Mouse (Mus musculus): ENCODE measurements around the gene Rita1. TPM values are rescaled to one million over a fixed set of nuclear protein-coding genes. Genes with fewer than 3 reads are reported as not detected.

Gene Rita1
- total RNA-seq, 2 experiments from 2014 or later, result 14.2 to 16.9 TPM

DNA sequence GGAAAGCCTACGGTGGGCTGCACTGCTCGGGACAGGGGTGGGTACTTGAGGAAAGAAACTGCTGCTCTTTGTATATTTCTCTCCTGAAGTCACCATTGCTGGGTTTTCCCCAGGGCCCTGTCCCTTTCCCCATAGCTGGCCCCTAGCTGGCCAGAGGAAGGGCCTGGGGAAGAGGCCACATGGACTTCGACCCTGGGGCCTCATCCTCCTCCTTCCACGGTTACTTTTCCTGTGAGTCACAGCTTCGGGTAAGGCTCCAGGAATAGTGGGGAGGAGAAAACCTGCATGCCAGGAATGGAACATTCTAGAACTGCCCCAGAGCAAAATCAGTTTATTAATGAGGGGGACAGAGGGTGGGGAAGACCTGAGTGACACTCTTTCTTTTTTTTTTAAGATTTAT is 62.3 kb downstream of the Rita1 start:
- no peak for DNase-seq (ENCODE audit: low spot score in 2 of 2)

DNA sequence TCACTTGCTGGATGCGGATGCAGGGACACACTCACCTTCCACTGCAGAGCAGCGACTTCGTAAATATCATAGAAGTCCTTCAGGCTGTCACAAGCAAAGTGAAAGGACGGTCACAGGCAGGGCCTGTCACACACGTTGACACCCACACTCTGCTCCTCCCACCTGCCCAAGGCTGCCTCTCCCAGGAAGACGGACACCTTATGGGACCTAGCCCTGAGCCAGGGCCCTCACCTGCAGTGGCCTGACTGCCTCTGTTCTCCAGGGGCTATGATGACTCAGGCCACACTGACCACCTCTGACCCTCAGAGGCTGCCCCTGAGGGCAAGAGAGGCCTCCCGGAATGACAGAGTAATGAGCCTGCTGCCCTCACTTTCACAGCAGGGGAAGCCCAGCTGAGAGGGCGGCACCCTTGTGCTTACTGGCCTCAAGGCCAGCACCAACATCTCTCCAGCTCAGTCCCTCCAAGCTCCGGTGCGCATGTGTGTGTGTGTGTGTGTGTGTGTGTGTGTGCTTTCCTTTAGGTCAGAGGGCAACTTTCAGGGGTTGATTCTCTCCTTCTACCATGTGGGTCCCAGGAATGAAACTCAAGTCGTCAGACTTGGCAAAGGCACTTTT is 64.0 kb downstream of the Rita1 start:
- no peak for DNase-seq (ENCODE audit: low spot score in 2 of 2)

Other genes starting within 250 kb of the Rita1 start
- not detected for gene Lhx5, start 180.9 kb downstream of the Rita1 start, total RNA-seq (2021)
- 10 to 100 TPM; 55.6 to 78.2 TPM for gene Sdsl, start 139.8 kb downstream of the Rita1 start, total RNA-seq (2021)
- not detected for gene Sds, start 136.1 kb downstream of the Rita1 start, total RNA-seq (2021)
- 10 to 100 TPM; 76.9 to 90.1 TPM for gene Plbd2, start 109.0 kb downstream of the Rita1 start, total RNA-seq (2021)
- gene Slc8b1, start 101.4 kb downstream of the Rita1 start, total RNA-seq (2021), result 10 to 100 TPM; 26.4 to 31.7 TPM
- 10 to 100 TPM; 33.6 to 42.2 TPM for gene Tpcn1, start 23.9 kb downstream of the Rita1 start, total RNA-seq (2021)
- under 1 TPM; 0.36 to 0.48 TPM for gene Iqcd, start 23.6 kb downstream of the Rita1 start, total RNA-seq (2021)
- gene Ddx54, start 150 bp upstream of the Rita1 start, total RNA-seq (2021), result 10 to 100 TPM; 44.1 to 57.6 TPM
- under 1 TPM in 1 of 2 experiments, not detected in 1; 0.33 TPM for gene Cfap73, start 21.6 kb upstream of the Rita1 start, total RNA-seq (2021)
- 10 to 100 TPM in 1 of 2 experiments, 1 to 10 TPM in 1; 4.3 to 14.1 TPM for gene Rasal1, start 36.2 kb upstream of the Rita1 start, total RNA-seq (2021)
- 10 to 100 TPM in 1 of 2 experiments, 1 to 10 TPM in 1; 6.0 to 12.3 TPM for gene Dtx1, start 99.3 kb upstream of the Rita1 start, total RNA-seq (2021)
- gene Oas2, start 137.3 kb upstream of the Rita1 start, total RNA-seq (2021), result 1 to 10 TPM in 1 of 2 experiments, under 1 TPM in 1; 0.99 to 1.1 TPM
- under 1 TPM; 0.50 to 0.64 TPM for gene Oas3, start 165.1 kb upstream of the Rita1 start, total RNA-seq (2021)
- not detected for gene Oas1e, start 182.9 kb upstream of the Rita1 start, total RNA-seq (2021)
- under 1 TPM; 0.46 to 0.64 TPM for gene Oas1c, start 199.9 kb upstream of the Rita1 start, total RNA-seq (2021)
- not detected for gene Oas1f, start 234.8 kb upstream of the Rita1 start, total RNA-seq (2021)
- not detected for gene Oas1h, start 248.8 kb upstream of the Rita1 start, total RNA-seq (2021)

Measured in adrenal gland, adult 18-20 months (tissue).